Mouse (Mus musculus) B cell, adult 2 months (primary cell): Measurements from ENCODE around the gene Ppp1r37.
A peak's percentile ranks its signal among the peaks of the same experiment; 100 is the strongest.

Source experiments
- DNase-seq, 2 experiments: peaks; one replicate each; pipeline ENCODE4 v3.0.0; 2022

The Ppp1r37 gene

DNA sequence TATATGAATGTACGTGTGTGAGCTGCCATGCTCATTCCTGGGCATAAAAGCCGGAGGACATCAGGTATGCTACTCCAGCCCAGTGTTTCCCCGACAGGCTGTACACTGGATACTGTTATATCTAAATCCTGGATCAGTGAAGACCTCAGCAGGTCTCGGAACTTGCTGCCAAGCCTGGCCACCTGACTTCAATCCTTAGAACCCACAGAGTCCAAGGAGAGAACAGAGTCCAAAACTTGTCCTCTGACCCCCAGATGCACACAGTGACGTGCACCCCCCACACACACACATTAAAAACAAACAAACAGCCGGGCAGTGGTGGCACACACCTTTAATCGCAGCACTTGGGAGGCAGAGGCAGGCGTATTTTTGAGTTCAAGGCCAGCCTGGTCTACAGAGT lies 4.5 kb upstream of the Ppp1r37 start:
- DNase-seq = no peak

GRCm38 (mm10) chr7:19565803-19566202 lies 2.9 kb upstream of the Ppp1r37 start:
- no peak for DNase-seq

DNA sequence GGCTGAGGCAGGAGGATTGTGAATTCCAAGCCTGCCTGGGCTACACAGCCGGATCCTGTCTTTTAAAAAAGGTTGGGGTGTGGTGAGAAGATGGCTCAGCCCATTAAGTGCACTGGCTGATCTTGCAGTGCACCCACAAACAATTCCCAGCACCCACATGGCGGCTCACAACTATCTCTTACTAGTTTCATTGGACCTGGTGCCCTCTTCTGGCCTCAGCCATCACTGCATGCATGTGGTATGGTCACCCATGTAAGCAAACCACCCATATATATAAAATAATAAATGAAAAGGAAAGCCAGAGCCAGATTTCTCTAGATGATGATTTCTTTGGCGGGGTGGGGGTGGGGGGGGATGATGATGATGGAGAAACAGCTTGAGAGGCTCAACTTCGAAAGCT lies 1.6 kb upstream of the Ppp1r37 start:
- DNase-seq = peak; percentile 41 to 48

DNA sequence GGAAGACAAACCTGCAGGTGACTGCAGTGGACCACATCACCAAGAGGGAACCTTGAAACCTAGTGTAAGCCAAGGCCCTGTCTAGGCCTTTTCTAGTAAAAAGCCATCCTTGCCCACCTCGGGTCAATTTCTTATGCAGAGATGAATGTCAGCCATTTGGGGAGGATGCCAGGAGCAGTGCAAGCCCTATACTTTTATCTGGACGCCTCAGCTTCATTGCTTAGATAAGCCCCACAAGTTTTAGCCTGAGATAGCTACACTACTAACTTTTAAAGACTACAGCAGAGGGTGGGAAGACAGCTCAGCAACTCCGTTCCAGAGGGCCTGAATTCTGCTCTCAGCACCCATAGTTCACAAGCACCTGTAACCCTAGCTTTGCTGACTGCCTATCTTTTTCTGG lies 1.0 kb upstream of the Ppp1r37 start:
- DNase-seq = no peak

- peak; percentile 90 to 93 for DNase-seq
These were observed 872 bp downstream of the Ppp1r37 start for GRCm38 (mm10) chr7:19561765-19562642.

DNA sequence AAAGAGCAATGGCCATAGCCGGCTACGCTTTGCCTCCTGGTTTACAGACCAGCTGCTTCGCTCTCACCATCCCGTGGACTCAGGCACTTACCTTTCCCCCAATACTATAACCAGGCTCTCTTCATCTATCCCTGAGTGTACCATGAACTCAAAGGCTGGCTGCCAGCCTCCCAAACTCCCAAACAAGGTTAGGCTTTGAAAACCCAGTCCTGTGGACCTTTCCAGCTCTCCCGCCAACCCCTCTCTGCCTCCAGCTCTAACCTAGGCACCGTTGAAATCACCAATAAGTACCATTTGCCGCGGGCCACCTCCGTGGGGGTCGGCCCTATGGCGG lies 1.5 kb downstream of the Ppp1r37 start:
- DNase-seq = peak in 1 of 2 experiments; percentile 19

GRCm38 (mm10) chr7:19560491-19561260 lies 2.2 kb downstream of the Ppp1r37 start:
- no peak for DNase-seq

- DNase-seq = peak; percentile 53 to 56
These were observed 3.9 kb downstream of the Ppp1r37 start for GRCm38 (mm10) chr7:19558965-19559364.

- no peak for DNase-seq
These were observed 4.6 kb downstream of the Ppp1r37 start for GRCm38 (mm10) chr7:19557982-19558900.

DNA sequence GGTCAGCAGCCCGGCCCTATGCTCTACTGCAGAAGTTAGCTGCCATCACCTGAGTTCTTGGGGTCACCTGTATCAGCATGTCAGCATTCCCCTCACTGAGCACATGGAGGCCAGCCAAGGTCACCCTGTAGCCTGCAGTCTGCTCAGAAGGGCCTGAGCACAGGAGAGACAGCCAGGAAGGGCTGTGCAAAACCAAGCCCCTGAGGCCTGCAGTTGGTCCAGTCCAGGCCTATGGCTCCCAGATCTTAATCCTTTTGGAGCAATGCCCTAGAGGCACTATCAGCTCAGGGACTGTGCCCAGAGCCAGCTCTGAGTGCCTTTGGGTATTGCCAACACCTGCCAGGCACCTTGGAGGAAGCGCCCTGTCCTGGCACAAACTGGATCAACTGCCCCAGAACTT lies 5.8 kb downstream of the Ppp1r37 start:
- no peak for DNase-seq

- no peak for DNase-seq
These were observed 8.7 kb downstream of the Ppp1r37 start for GRCm38 (mm10) chr7:19554168-19554567.

DNA sequence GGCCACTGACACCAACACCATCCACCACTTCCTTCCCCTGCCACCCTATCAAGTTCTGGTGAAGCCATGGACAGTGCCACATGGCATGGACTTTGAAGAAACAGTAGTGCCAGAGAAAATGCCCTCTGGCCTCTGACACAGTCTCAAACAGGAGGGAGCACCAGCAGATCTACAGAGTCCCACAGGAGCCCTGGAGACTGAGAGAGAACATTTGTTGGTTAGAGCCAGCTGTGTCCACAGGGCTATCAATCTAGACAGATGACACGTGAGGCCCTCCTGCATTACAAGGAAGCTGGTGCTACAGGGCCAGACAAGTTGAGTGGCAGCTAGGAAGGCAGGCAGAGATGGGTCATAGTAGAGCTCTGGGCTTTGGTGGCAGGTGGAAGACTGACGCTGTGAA lies 10.4 kb downstream of the Ppp1r37 start:
- DNase-seq = no peak

DNA sequence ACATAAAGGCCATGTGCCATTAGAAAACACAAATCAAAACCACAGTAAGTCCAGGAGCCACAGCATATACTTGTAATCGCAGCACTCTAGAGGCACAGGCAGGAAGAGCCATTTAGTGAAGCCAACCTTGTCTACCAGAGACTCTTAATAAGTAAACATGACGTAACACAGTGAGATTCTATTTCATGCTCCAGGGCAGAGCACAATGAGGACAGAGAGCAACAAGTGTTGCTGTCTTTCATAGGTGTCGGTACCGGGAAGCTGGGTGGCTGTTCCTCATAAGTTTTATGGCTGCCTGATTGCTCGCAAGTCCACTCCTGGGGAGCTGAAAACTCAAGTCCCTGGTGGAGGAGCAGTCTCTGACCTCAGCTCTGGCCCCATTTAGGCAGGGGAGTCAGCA lies 11.2 kb downstream of the Ppp1r37 start:
- DNase-seq = no peak

DNA sequence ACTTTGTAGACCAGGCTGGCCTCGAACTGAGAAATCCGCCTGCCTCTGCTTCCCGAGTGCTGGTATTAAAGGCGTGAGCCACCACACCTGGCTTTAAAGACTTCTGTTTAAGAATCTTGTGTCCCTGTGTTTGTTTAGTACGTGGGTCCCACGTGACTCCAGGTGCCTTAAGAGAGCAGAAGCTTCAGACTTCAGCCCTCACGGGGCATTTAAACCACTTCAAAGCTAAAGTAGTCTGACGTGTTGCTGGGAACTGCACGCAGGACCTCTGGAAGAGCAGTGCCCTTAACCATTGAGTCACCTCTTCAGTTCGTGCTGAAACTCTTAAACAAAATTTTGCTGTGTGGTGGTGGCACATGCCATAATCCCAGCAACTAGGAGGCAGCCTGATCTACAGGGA lies 13.5 kb downstream of the Ppp1r37 start:
- DNase-seq = no peak

DNA sequence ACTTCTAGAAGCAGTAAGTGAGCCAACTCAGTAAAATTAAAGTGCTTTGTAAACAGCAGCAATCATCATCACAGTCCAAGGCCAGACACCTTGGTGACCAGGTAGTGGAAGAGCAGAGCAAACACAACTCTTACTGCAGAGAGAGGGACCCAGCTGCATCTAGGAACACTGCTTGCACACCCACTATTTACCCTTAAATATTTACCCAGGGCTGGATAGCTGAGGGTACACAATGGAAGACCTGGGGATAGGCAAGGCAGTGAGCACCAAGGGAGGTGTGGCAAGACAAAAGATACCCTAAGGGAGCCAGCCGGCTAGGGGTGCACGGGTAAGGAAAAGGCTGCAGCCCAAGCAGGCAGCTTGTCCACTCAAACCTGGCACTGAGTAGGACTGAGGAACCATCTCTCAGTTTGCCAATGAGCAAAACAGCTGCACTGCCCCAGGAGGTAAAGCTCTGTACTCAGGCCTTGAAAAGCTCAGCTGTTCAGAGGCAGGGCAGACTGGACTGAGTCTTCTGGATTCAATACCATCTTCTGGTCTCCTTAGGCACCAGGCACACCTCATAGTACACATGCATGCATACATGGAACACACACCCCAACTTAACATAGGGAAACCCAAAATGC lies 15.4 kb downstream of the Ppp1r37 start:
- no peak for DNase-seq

DNA sequence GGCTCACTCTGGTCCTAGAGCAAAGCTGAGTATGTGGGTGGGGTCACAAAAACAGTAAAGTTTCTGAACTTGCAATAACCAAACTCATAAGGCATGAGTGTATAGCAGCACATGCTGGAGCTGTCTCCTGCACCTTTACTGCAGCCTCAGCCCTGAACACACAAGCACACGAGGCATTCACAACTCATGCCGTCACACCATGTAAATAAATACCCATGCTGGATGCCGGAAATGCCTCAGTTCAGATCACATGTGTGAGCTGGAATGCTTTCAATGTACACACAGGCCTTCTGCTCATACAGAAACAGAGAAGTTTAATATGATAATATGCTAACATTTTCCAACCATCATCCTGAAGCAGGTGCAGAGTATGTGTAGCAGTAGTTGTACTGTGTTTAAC lies 16.9 kb downstream of the Ppp1r37 start:
- DNase-seq = no peak

GRCm38 (mm10) chr7:19543584-19543983 lies 19.3 kb downstream of the Ppp1r37 start:
- DNase-seq = peak; percentile 74 to 76

DNA sequence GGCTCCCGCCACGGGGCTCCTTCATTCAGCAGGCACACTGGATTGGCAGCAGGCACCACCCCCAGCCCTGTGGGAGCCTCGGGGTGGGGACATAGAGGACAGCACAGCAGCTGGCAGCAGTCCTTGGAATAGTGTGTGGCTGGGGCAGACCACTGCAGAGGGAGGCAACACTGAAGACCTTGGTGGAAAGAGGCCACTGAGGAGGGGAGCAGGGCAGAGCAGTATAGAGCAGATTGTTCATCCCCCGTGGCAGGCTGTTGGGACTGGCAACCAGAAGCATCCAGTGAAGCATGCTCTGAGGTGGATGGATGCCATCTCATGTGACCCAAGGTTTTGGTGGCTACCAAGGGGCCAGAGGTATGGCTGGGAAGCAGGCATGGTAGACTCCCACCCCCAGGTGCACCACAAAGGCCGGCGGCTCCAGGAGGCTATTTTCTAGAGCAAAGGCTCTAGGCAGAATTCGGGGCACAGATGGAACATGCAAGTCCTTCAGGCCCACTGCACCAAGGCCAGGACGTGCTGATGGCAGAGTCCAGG lies 20.7 kb downstream of the Ppp1r37 start:
- no peak for DNase-seq

GRCm38 (mm10) chr7:19541681-19542154 lies 21.2 kb downstream of the Ppp1r37 start:
- DNase-seq = no peak

- no peak for DNase-seq
These were observed 21.9 kb downstream of the Ppp1r37 start for GRCm38 (mm10) chr7:19540771-19541566.

DNA sequence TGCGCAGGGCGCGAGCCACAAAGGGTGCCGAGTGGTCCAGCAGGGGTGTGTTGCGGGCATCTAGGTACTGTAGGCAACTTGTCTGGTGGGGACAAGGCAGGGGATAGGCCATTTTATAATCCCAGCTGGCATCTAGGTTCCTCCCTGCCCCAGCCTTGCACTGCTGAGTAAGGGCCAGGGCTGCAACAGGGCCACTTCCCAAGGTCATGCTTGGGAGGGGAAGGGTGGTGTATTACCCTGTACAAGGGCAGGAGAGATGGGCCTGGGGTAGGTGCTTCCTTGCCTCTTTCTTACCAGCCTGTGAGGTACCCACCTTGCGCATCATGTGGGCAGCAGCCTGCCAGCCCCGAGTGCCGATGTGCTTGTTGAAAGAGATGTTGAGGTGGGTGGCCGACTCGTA lies 28.2 kb downstream of the Ppp1r37 start:
- DNase-seq = no peak
